Mouse (Mus musculus): ENCODE data around the gene Mrpl51.

Mrpl51 gene

GRCm38 (mm10) chr6:125232045-125232437 is 40.4 kb downstream of the Mrpl51 start:
- DNase-seq (ENCODE audit: low read depth, low spot score), result no peak

GRCm38 (mm10) chr6:125232516-125232915 is 40.9 kb downstream of the Mrpl51 start:
- no peak for DNase-seq (ENCODE audit: low read depth, low spot score)

- no peak for DNase-seq (ENCODE audit: low read depth, low spot score)
These were observed 42.4 kb downstream of the Mrpl51 start for GRCm38 (mm10) chr6:125233816-125234519.

GRCm38 (mm10) chr6:125234520-125234828 is 42.9 kb downstream of the Mrpl51 start:
- no peak for DNase-seq (ENCODE audit: low read depth, low spot score)

- DNase-seq (ENCODE audit: low read depth, low spot score), result no peak
These were observed 44.7 kb downstream of the Mrpl51 start for GRCm38 (mm10) chr6:125236341-125236740.

GRCm38 (mm10) chr6:125236782-125237181 is 45.2 kb downstream of the Mrpl51 start, which contains the start of gene Cd27:
Cd27 (minus strand) TSS chr6:125237010.
- no peak for DNase-seq (ENCODE audit: low read depth, low spot score)

- DNase-seq (ENCODE audit: low read depth, low spot score), result no peak
These were observed 45.8 kb downstream of the Mrpl51 start for GRCm38 (mm10) chr6:125237421-125237820.

- no peak for DNase-seq (ENCODE audit: low read depth, low spot score)
These were observed 46.8 kb downstream of the Mrpl51 start for GRCm38 (mm10) chr6:125238396-125238795.

GRCm38 (mm10) chr6:125239547-125239946 is 47.9 kb downstream of the Mrpl51 start:
- no peak for DNase-seq (ENCODE audit: low read depth, low spot score)

- DNase-seq (ENCODE audit: low read depth, low spot score), result no peak
These were observed 49.0 kb downstream of the Mrpl51 start for GRCm38 (mm10) chr6:125240617-125241016.

- DNase-seq (ENCODE audit: low read depth, low spot score), result no peak
These were observed 50.0 kb downstream of the Mrpl51 start for GRCm38 (mm10) chr6:125241566-125241965.

- no peak for DNase-seq (ENCODE audit: low read depth, low spot score)
These were observed 53.0 kb downstream of the Mrpl51 start for GRCm38 (mm10) chr6:125244551-125244950.

Measured in WW6 (cell line).